Mouse (Mus musculus) bone marrow, adult 2 months (tissue): ENCODE data around the gene Rasl11a. TPM values are rescaled to one million over a fixed set of nuclear protein-coding genes. Genes with fewer than 3 reads are reported as not detected.

Source experiments
- H3K27ac ChIP-seq: fragments of 200-500 bp; 2 replicates; pipeline ENCODE4 v1.5.1; 2012; ENCODE audit warnings: low read depth, mild to moderate bottlenecking, control low read depth, inconsistent platforms, low read length; ENCODE audit not compliant: control insufficient read depth, poor library complexity, insufficient read depth
- H3K4me1 ChIP-seq: fragments of 200-500 bp; 2 replicates; pipeline ENCODE4 v1.6.1; 2011; ENCODE audit warnings: low read length; ENCODE audit not compliant: control insufficient read depth, insufficient read depth
- H3K4me3 ChIP-seq: fragments of 200-500 bp; replicated peaks from 2 replicates; pipeline ENCODE3; 2011; ENCODE audit warnings: mild to moderate bottlenecking, low read depth, low read length, control low read depth; ENCODE audit not compliant: control insufficient read depth
- CTCF ChIP-seq: fragments of 200-500 bp; IDR thresholded peaks from 2 replicates; pipeline ENCODE4 v1.5.1; 2011; ENCODE audit warnings: low read length, control low read depth; ENCODE audit not compliant: control insufficient read depth, insufficient read depth
- POLR2A ChIP-seq: fragments of 200-500 bp; IDR thresholded peaks from 2 replicates; pipeline ENCODE4 v1.6.1; 2011; ENCODE audit warnings: low read depth, mild to moderate bottlenecking, control low read depth, low read length, borderline replicate concordance; ENCODE audit not compliant: control insufficient read depth
- WGBS: fragments of 180-500 bp; shearing (Covaris S2); methylation state at CpG from one replicate; pipeline ENCODE4 v1.1.7; 2018; 5-methylcytosine and 5-hydroxymethylcytosine counted together
- polyA plus RNA-seq: library from polyadenylated mRNA; stranded (reverse); fragments of >200 nt; gene quantifications from 2 replicates; pipeline ENCODE4 v1.2.4, GENCODE M21; 2011; ENCODE audit warnings: low replicate concordance; ENCODE audit not compliant: missing spikeins, insufficient read depth, insufficient read length

Rasl11a gene
- polyA plus RNA-seq, 1 experiment = not detected

DNA sequence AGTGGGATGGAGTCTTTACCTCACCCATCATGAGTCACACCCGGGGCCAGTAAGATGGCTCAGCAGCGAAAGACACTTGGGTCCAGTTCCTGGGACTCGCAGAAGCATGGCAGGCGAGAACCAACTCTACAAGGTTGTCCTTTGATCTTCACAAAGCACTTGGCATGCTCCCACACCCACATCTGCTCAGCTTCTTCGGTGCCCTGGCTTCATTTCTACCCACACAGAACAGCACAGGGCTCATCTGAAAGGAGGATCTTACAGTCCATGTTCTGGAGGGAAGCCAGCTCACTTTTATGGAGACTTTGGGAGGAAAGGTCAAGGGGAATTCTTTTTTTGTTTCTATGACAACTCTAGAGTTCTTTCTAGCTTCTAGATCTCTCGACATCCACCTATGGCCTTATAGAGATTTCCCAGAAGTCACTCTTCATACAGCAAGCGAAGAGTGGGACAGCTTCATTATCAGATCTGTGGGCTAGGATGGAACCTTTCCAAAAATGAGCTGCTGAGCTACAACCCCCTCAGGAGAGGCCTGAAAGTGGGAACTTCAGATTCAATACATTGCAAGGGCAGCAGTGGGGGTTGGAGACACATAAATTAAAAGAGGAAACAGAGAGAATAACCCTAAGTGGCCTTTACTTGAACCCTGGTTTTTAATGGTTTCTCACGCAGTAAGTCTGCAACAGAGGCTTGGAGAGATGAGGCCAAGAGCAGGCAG, 25.8 kb upstream of the Rasl11a start:
- H3K4me1 ChIP-seq = peaks cover 2% of the 10 kb centered on the region
- TF ChIP-seq CTCF = no peak
- TF ChIP-seq POLR2A = no peak
- H3K27ac ChIP-seq = no peak overlapping the region
- H3K4me3 ChIP-seq = no peak overlapping the region
- 49% methylated on average over 8 of the region's 8 CpGs for whole genome bisulfite sequencing

DNA sequence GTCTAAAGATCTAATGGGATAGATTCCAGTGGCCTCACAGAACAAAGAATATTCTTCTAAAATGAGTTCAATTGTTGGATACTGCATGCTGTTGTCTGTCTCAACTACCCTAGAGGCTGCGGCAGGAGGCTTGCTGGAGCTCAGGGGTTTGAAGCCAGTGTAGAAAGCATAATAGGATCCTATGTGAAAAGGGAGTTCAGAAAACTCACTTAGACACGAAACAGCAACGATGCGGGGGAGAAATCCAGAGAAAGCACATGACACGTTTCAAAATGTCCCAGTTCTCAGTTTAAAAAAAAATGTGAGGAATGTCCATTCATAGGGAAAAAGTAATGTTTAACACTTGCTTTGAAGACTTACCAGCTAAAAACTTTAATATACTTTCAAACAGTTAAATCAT, 21.9 kb upstream of the Rasl11a start:
- H3K27ac ChIP-seq = no peak overlapping the region
- H3K4me3 ChIP-seq = no peak overlapping the region
- WGBS = 88% methylated on average over 5 of the region's 5 CpGs
- no peak for TF ChIP-seq CTCF
- TF ChIP-seq POLR2A = no peak
- peaks cover 2% of the 10 kb centered on the region for H3K4me1 ChIP-seq

DNA sequence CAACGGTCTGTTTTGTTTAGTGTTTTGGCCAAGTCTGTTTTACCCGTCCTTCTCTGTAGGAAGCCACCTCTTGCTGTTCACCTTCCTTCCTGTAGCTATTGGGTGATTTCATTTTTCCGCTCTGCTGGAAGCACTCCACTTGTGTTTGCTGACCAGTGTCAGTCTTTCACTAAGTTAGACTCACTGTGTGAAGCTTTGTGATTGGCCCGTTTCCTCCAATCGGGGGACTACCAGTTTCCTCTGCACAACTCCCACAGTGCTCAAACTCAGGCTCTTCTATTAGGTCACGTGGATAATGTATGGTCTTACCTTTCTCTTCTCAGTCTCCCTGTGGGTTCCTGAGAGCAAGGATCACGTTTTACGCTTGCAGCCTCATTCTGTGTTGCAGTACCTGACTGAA, 15.3 kb upstream of the Rasl11a start:
- under 1% methylated on average over 8 of the region's 8 CpGs for WGBS
- Histone ChIP-seq H3K4me3 (peak overlapping the region; percentile 46), H3K4me1 (no peaks in the 10 kb centered on the region; the same call in 1 of the 2 replicates), H3K27ac (peak overlapping the region; percentile 26; the same call in 1 of the 2 replicates)
- TF ChIP-seq POLR2A (no peak), CTCF (no peak)

DNA sequence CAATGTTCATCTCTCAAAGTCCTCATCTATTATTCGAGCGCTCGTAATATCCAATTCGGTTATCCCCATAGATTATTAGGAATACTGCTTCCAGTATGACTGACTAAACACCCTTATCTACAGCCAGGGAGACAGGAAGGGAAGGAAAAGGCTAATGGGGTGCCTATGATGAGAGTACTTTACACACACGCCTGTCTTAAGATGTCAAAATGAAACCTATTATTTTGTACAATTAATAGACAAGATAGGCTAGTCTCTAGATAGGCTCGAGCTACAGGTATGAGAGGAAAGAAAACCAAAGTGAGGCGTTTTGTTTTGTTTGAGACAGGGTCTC, 12.5 kb upstream of the Rasl11a start:
- TF ChIP-seq POLR2A (no peak), CTCF (no peak)
- H3K4me1 ChIP-seq = no peaks in the 10 kb centered on the region; the same call in 1 of the 2 replicates
- 52% methylated on average over 7 of the region's 7 CpGs for WGBS
- H3K27ac ChIP-seq = peak overlapping the region; percentile 97
- H3K4me3 ChIP-seq = peak overlapping the region; percentile 100

GRCm38 (mm10) chr5:146832769-146833448, 12.0 kb upstream of the Rasl11a start, which contains the start of gene Rpl21:
Gene Rpl21, plus strand, starts transcription at chr5:146832890.
- peak within 1 kb of the TSS; percentile 97 for H3K27ac ChIP-seq
- H3K4me3 ChIP-seq = peak within 1 kb of the TSS; percentile 100
- H3K4me1 ChIP-seq = no peaks in the 10 kb centered on the region; the same call in 1 of the 2 replicates
- WGBS = under 1% methylated on average over 60 of the region's 60 CpGs
- TF ChIP-seq POLR2A (peak; percentile 85; the same call in 1 of the 2 replicates), CTCF (no peak)

GRCm38 (mm10) chr5:146833673-146834201, 11.1 kb upstream of the Rasl11a start:
- TF ChIP-seq CTCF (no peak), POLR2A (no peak)
- WGBS = 5% methylated on average over 8 of the region's 8 CpGs
- H3K4me3 ChIP-seq = peak overlapping the region; percentile 100
- no peaks in the 10 kb centered on the region; the same call in 1 of the 2 replicates for H3K4me1 ChIP-seq
- H3K27ac ChIP-seq = no peak overlapping the region; the same call in 1 of the 2 replicates

DNA sequence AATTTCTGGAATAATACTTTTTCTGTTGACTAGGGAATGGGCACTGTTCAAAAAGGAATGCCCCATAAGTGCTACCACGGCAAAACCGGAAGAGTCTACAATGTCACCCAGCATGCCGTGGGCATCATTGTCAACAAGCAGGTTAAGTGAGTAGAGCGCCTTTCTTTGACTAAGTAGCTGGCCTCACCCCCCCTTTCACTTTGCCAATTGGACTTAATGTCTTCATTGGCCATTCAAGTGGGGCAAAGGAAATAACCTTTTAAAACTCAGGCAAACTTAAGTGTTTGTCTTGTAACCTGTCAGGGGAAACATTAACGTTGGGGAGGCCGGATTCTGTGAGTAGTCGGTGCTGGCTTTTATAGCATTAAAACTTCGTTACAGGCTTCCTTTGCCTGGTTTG, 9.9 kb upstream of the Rasl11a start:
- no peak for TF ChIP-seq CTCF
- TF ChIP-seq POLR2A = no peak
- H3K4me3 ChIP-seq = no peak overlapping the region
- WGBS = 38% methylated on average over 8 of the region's 8 CpGs
- no peak overlapping the region for H3K27ac ChIP-seq
- no peaks in the 10 kb centered on the region; the same call in 1 of the 2 replicates for H3K4me1 ChIP-seq
